Mouse (Mus musculus) layer of hippocampus, postnatal 10 days (tissue): ENCODE data around the gene Kcnip1. TPM values are rescaled to one million over a fixed set of nuclear protein-coding genes. Genes with fewer than 3 reads are reported as not detected.

Source experiments
- DNase-seq, 2 experiments: peaks; one replicate each; pipeline ENCODE4 v3.0.0; 2021; ENCODE audit warnings: low spot score in 2 of 2
- total RNA-seq, 2 experiments: library from RNA; stranded (reverse); gene quantifications; 2 replicates each; pipeline ENCODE4 v1.2.3; 2021

Gene Kcnip1
- total RNA-seq, 2 experiments from 2014 or later = 35.5 to 42.1 TPM

GRCm38 (mm10) chr11:33772043-33772442, 220.9 kb downstream of the Kcnip1 start:
- DNase-seq = no peak

- DNase-seq = no peak
These were observed 225.7 kb downstream of the Kcnip1 start for GRCm38 (mm10) chr11:33766976-33767938.

- no peak for DNase-seq
These were observed 231.7 kb downstream of the Kcnip1 start for GRCm38 (mm10) chr11:33761201-33761755.

- DNase-seq = peak in 1 of 2 experiments; percentile 48
These were observed 236.3 kb downstream of the Kcnip1 start for GRCm38 (mm10) chr11:33756624-33757023.

GRCm38 (mm10) chr11:33752431-33752873, 240.5 kb downstream of the Kcnip1 start:
- no peak for DNase-seq

GRCm38 (mm10) chr11:33751503-33751902, 241.4 kb downstream of the Kcnip1 start:
- no peak for DNase-seq

- DNase-seq = no peak
These were observed 243.0 kb downstream of the Kcnip1 start for GRCm38 (mm10) chr11:33749979-33750378.

- DNase-seq = no peak
These were observed 243.5 kb downstream of the Kcnip1 start for GRCm38 (mm10) chr11:33749408-33749807.

- DNase-seq = no peak
These were observed 244.2 kb downstream of the Kcnip1 start for GRCm38 (mm10) chr11:33748754-33749153.

GRCm38 (mm10) chr11:33747402-33747955, 245.5 kb downstream of the Kcnip1 start:
- no peak for DNase-seq

- no peak for DNase-seq
These were observed 246.6 kb downstream of the Kcnip1 start for GRCm38 (mm10) chr11:33746402-33746801.

- no peak for DNase-seq
These were observed 247.1 kb downstream of the Kcnip1 start for GRCm38 (mm10) chr11:33745821-33746329.

- DNase-seq = no peak
These were observed 248.5 kb downstream of the Kcnip1 start for GRCm38 (mm10) chr11:33744429-33744828.

- no peak for DNase-seq
These were observed 252.8 kb downstream of the Kcnip1 start for GRCm38 (mm10) chr11:33740187-33740586.

GRCm38 (mm10) chr11:33736426-33736825, 256.5 kb downstream of the Kcnip1 start:
- no peak for DNase-seq

GRCm38 (mm10) chr11:33733269-33733668, 259.7 kb downstream of the Kcnip1 start:
- DNase-seq = peak; percentile 89 to 93

- peak; percentile 21 to 45 for DNase-seq
These were observed 260.6 kb downstream of the Kcnip1 start for GRCm38 (mm10) chr11:33732358-33732757.

GRCm38 (mm10) chr11:33721297-33721696, 271.7 kb downstream of the Kcnip1 start:
- peak; percentile 84 to 88 for DNase-seq

- no peak for DNase-seq
These were observed 286.2 kb downstream of the Kcnip1 start for GRCm38 (mm10) chr11:33706777-33707176.

- DNase-seq = no peak
These were observed 290.9 kb downstream of the Kcnip1 start for GRCm38 (mm10) chr11:33701958-33702459.

GRCm38 (mm10) chr11:33701236-33701957, 291.6 kb downstream of the Kcnip1 start:
- DNase-seq = no peak
